Mouse (Mus musculus) heart, embryonic 16.5 days (tissue): ENCODE measurements around the gene Galnt2. TPM values are rescaled to one million over a fixed set of nuclear protein-coding genes. Genes with fewer than 3 reads are reported as not detected.

Source experiments
- ATAC-seq: fragments of 200-750 bp; cut with Nextera tagmentation; replicated peaks from 2 replicates; pipeline ENCODE4 v1.8.0; 2017; ENCODE audit warnings: moderate number of reproducible peaks; ENCODE audit not compliant: insufficient read depth, low FRiP score; ENCODE audit errors: extremely low read depth
- H3K27ac ChIP-seq: fragments of 300-500 bp; sonication (generic); 2 replicates; pipeline ENCODE4 v1.5.1; 2014; ENCODE audit warnings: mild to moderate bottlenecking, low read length, control low read depth, moderate library complexity
- H3K27me3 ChIP-seq: fragments of 300-500 bp; sonication (generic); 2 replicates; pipeline ENCODE4 v1.6.1; 2014; ENCODE audit warnings: low read length, mixed read lengths; ENCODE audit not compliant: control insufficient read depth, insufficient read depth
- H3K36me3 ChIP-seq: fragments of 300-500 bp; sonication (generic); 2 replicates; pipeline ENCODE4 v1.6.1; 2014; ENCODE audit not compliant: control insufficient read depth, insufficient read depth
- H3K4me1 ChIP-seq: fragments of 300-500 bp; sonication (generic); 2 replicates; pipeline ENCODE4 v1.6.1; 2014; ENCODE audit warnings: low read length, mixed read lengths; ENCODE audit not compliant: control insufficient read depth, insufficient read depth
- H3K4me2 ChIP-seq: fragments of 300-500 bp; sonication (generic); 2 replicates; pipeline ENCODE4 v1.6.1; 2014; ENCODE audit warnings: low read depth, mild to moderate bottlenecking, control low read depth, low read length
- H3K4me3 ChIP-seq: fragments of 300-500 bp; sonication (generic); 2 replicates; pipeline ENCODE4 v1.5.1; 2014; ENCODE audit warnings: mild to moderate bottlenecking, control low read depth, low read length
- H3K9ac ChIP-seq: fragments of 300-500 bp; sonication (generic); 2 replicates; pipeline ENCODE4 v1.6.1; 2014; ENCODE audit warnings: low read length, control low read depth
- H3K9me3 ChIP-seq: fragments of 300-500 bp; sonication (generic); replicated peaks from 2 replicates; pipeline ENCODE4 v1.6.1; 2016; ENCODE audit warnings: low read length; ENCODE audit not compliant: control insufficient read depth
- WGBS: fragments of 180-500 bp; shearing (Covaris S2); extraction: QIAGEN DNeasy Blood & Tissue Kit; methylation state at CpG from one replicate; pipeline ENCODE4 v1.1.7; 2014; 5-methylcytosine and 5-hydroxymethylcytosine counted together
- polyA plus RNA-seq: library from polyadenylated mRNA; unstranded; fragments of >200 nt; fragmentation: Nextera tagmentation; extraction: Ambion mirVana; gene quantifications from 2 replicates; pipeline ENCODE4 v1.2.1, GENCODE M21; 2015

Galnt2 gene
- polyA plus RNA-seq, 1 experiment from 2014 or later = 35.6 TPM

GRCm38 (mm10) chr8:124311111-124311510 is 79.9 kb downstream of the Galnt2 start:
- H3K27me3 ChIP-seq = no peaks in the 10 kb centered on the region
- no peaks in the 10 kb centered on the region for H3K9me3 ChIP-seq
- no peak overlapping the region for H3K4me2 ChIP-seq
- WGBS = 94% methylated on average over 6 of the region's 6 CpGs
- no peak overlapping the region for H3K9ac ChIP-seq
- no peak overlapping the region for H3K4me3 ChIP-seq
- no peak overlapping the region for H3K27ac ChIP-seq
- peaks cover 41% of the 10 kb centered on the region for H3K4me1 ChIP-seq
- H3K36me3 ChIP-seq = no peaks in the 10 kb centered on the region
- no peak for ATAC-seq

GRCm38 (mm10) chr8:124311723-124312122 is 80.5 kb downstream of the Galnt2 start:
- Histone ChIP-seq H3K9me3 (no peaks in the 10 kb centered on the region), H3K36me3 (no peaks in the 10 kb centered on the region), H3K27ac (no peak overlapping the region), H3K4me2 (no peak overlapping the region), H3K4me3 (no peak overlapping the region), H3K9ac (no peak overlapping the region), H3K27me3 (no peaks in the 10 kb centered on the region), H3K4me1 (peaks cover 43% of the 10 kb centered on the region)
- no peak for ATAC-seq
- WGBS = 88% methylated on average over 17 of the region's 17 CpGs

- Histone ChIP-seq H3K27ac (no peak overlapping the region), H3K4me2 (no peak overlapping the region), H3K9ac (no peak overlapping the region), H3K27me3 (no peaks in the 10 kb centered on the region), H3K4me3 (no peak overlapping the region), H3K9me3 (no peaks in the 10 kb centered on the region), H3K36me3 (no peaks in the 10 kb centered on the region), H3K4me1 (peaks cover 45% of the 10 kb centered on the region)
- no peak for ATAC-seq
- 90% methylated on average over 10 of the region's 10 CpGs for WGBS
Observed at GRCm38 (mm10) chr8:124312228-124312627, 81.0 kb downstream of the Galnt2 start.

- 59% methylated on average over 10 of the region's 10 CpGs for WGBS
- Histone ChIP-seq H3K9me3 (no peaks in the 10 kb centered on the region), H3K9ac (peak overlapping the region; percentile 10; the same call in 1 of the 2 replicates), H3K4me3 (no peak overlapping the region), H3K36me3 (no peaks in the 10 kb centered on the region), H3K27ac (peak overlapping the region; percentile 42), H3K4me1 (peaks cover 61% of the 10 kb centered on the region), H3K4me2 (no peak overlapping the region), H3K27me3 (no peaks in the 10 kb centered on the region)
- no peak for ATAC-seq
Observed at GRCm38 (mm10) chr8:124314803-124315202, 83.6 kb downstream of the Galnt2 start.

- H3K27me3 ChIP-seq = no peaks in the 10 kb centered on the region
- H3K36me3 ChIP-seq = no peaks in the 10 kb centered on the region
- peak; percentile 87 for ATAC-seq
- peak overlapping the region; percentile 58 for H3K9ac ChIP-seq
- no peaks in the 10 kb centered on the region for H3K9me3 ChIP-seq
- H3K27ac ChIP-seq = peak overlapping the region; percentile 94
- H3K4me3 ChIP-seq = peak overlapping the region; percentile 17; the same call in 1 of the 2 replicates
- H3K4me1 ChIP-seq = peaks cover 64% of the 10 kb centered on the region
- peak overlapping the region; percentile 50 for H3K4me2 ChIP-seq
- WGBS = 20% methylated on average over 12 of the region's 12 CpGs
Observed at GRCm38 (mm10) chr8:124316466-124317136, 85.4 kb downstream of the Galnt2 start.

- peak overlapping the region; percentile 58 for H3K9ac ChIP-seq
Observed at GRCm38 (mm10) chr8:124317191-124317682, 86.0 kb downstream of the Galnt2 start.

GRCm38 (mm10) chr8:124317821-124318220 is 86.6 kb downstream of the Galnt2 start:
- no peak overlapping the region for H3K4me2 ChIP-seq
- H3K27ac ChIP-seq = 0 out of 2 replicates have a peak overlapping the region, but pooled peaks have one; percentile 37
- H3K27me3 ChIP-seq = no peaks in the 10 kb centered on the region
- ATAC-seq = no peak
- no peaks in the 10 kb centered on the region for H3K9me3 ChIP-seq
- no peak overlapping the region for H3K4me3 ChIP-seq
- H3K4me1 ChIP-seq = peaks cover 64% of the 10 kb centered on the region
- WGBS = 60% methylated on average over 6 of the region's 6 CpGs
- no peak overlapping the region for H3K9ac ChIP-seq
- H3K36me3 ChIP-seq = no peaks in the 10 kb centered on the region

More at GRCm38 (mm10) chr8:124317191-124317682, 86.0 kb downstream of the Galnt2 start:
- no peaks in the 10 kb centered on the region for H3K36me3 ChIP-seq
- 26% methylated on average over 8 of the region's 8 CpGs for WGBS
- H3K27me3 ChIP-seq = no peaks in the 10 kb centered on the region
- no peak for ATAC-seq
- peak overlapping the region; percentile 94 for H3K27ac ChIP-seq
- peak overlapping the region; percentile 50 for H3K4me2 ChIP-seq
- H3K4me1 ChIP-seq = peaks cover 64% of the 10 kb centered on the region
- H3K4me3 ChIP-seq = peak overlapping the region; percentile 17; the same call in 1 of the 2 replicates
- H3K9me3 ChIP-seq = no peaks in the 10 kb centered on the region

GRCm38 (mm10) chr8:124318612-124319315 is 87.6 kb downstream of the Galnt2 start:
- Histone ChIP-seq H3K36me3 (peaks cover under 1% of the 10 kb centered on the region), H3K27me3 (no peaks in the 10 kb centered on the region), H3K4me1 (peaks cover 59% of the 10 kb centered on the region), H3K27ac (peak overlapping the region; percentile 54), H3K9ac (no peak overlapping the region), H3K4me3 (no peak overlapping the region), H3K4me2 (no peak overlapping the region), H3K9me3 (no peaks in the 10 kb centered on the region)
- 41% methylated on average over 11 of the region's 11 CpGs for WGBS
- ATAC-seq = no peak

GRCm38 (mm10) chr8:124319316-124319652 is 88.1 kb downstream of the Galnt2 start:
- H3K4me2 ChIP-seq = no peak overlapping the region
- 71% methylated on average over 4 of the region's 4 CpGs for WGBS
- peaks cover 54% of the 10 kb centered on the region for H3K4me1 ChIP-seq
- H3K9ac ChIP-seq = no peak overlapping the region
- peaks cover 5% of the 10 kb centered on the region for H3K36me3 ChIP-seq
- H3K27me3 ChIP-seq = no peaks in the 10 kb centered on the region
- no peak overlapping the region for H3K4me3 ChIP-seq
- no peak overlapping the region; the same call in 1 of the 2 replicates for H3K27ac ChIP-seq
- no peaks in the 10 kb centered on the region for H3K9me3 ChIP-seq
- ATAC-seq = no peak
